Mouse (Mus musculus) hindbrain, embryonic 11.5 days (tissue): Measurements from ENCODE around the gene Arl5c. TPM values are rescaled to one million over a fixed set of nuclear protein-coding genes. Genes with fewer than 3 reads are reported as not detected.
"Not testable (repeated sequence)": the region's sequence is repeated elsewhere in the genome, so short reads cannot be mapped to it uniquely, and the experiment has no call there.

Experiments
- ATAC-seq: fragments of 200-750 bp; cut with Nextera tagmentation; 2 replicates; pipeline ENCODE4 v1.8.0; 2017; ENCODE audit warnings: mild to moderate bottlenecking, moderate TSS enrichment, moderate library complexity; ENCODE audit not compliant: low FRiP score
- DNase-seq: peaks from one replicate; pipeline ENCODE4 v3.0.0-alpha.2; 2015; ENCODE audit warnings: low spot score
- H3K27ac ChIP-seq: fragments of 300-500 bp; sonication (generic); 2 replicates; pipeline ENCODE4 v1.5.1; 2014; ENCODE audit warnings: mild to moderate bottlenecking, low read depth, low read length
- H3K27me3 ChIP-seq: fragments of 300-500 bp; sonication (generic); 2 replicates; pipeline ENCODE4 v1.6.1; 2014; ENCODE audit warnings: mild to moderate bottlenecking, low read length, moderate library complexity, mixed read lengths; ENCODE audit not compliant: control insufficient read depth, insufficient read depth
- H3K36me3 ChIP-seq: fragments of 300-500 bp; sonication (generic); 2 replicates; pipeline ENCODE4 v1.6.1; 2014; ENCODE audit warnings: mild to moderate bottlenecking, low read length, moderate library complexity, mixed read lengths; ENCODE audit not compliant: control insufficient read depth, insufficient read depth
- H3K4me1 ChIP-seq: fragments of 300-500 bp; sonication (generic); replicated peaks from 2 replicates; pipeline ENCODE4 v1.6.1; 2014; ENCODE audit warnings: low read length, mixed read lengths; ENCODE audit not compliant: control insufficient read depth, insufficient read depth
- H3K4me2 ChIP-seq: fragments of 300-500 bp; sonication (generic); replicated peaks from 2 replicates; pipeline ENCODE4 v1.6.1; 2014; ENCODE audit warnings: mild to moderate bottlenecking, low read depth, low read length
- H3K4me3 ChIP-seq: fragments of 300-500 bp; sonication (generic); 2 replicates; pipeline ENCODE4 v1.5.1; 2014; ENCODE audit warnings: low read depth, low read length
- H3K9ac ChIP-seq: fragments of 300-500 bp; sonication (generic); 2 replicates; pipeline ENCODE4 v1.6.1; 2014; ENCODE audit warnings: low read depth, low read length
- H3K9me3 ChIP-seq: fragments of 300-500 bp; sonication (generic); 2 replicates; pipeline ENCODE4 v1.6.1; 2016; ENCODE audit warnings: low read length; ENCODE audit not compliant: control insufficient read depth
- WGBS: fragments of 180-500 bp; shearing (Covaris S2); extraction: QIAGEN DNeasy Blood & Tissue Kit; methylation state at CpG from one replicate; pipeline ENCODE4 v1.1.7; 2014; 5-methylcytosine and 5-hydroxymethylcytosine counted together
- polyA plus RNA-seq: library from polyadenylated mRNA; unstranded; fragments of >200 nt; fragmentation: Nextera tagmentation; extraction: Ambion mirVana; gene quantifications from 2 replicates; pipeline ENCODE4 v1.2.1, GENCODE M21; 2014

Gene Arl5c
- polyA plus RNA-seq, 1 experiment from 2014 or later: 10.2 TPM

GRCm38 (mm10) chr11:97945738-97946289, 50.2 kb downstream of the Arl5c start:
- 94% methylated on average over 7 of the region's 7 CpGs for WGBS
- H3K36me3 ChIP-seq, H3K27me3 ChIP-seq, H3K4me2 ChIP-seq, H3K9me3 ChIP-seq, DNase-seq, ATAC-seq, H3K27ac ChIP-seq, H3K9ac ChIP-seq, H3K4me3 ChIP-seq, H3K4me1 ChIP-seq: not testable (repeated sequence)

DNA sequence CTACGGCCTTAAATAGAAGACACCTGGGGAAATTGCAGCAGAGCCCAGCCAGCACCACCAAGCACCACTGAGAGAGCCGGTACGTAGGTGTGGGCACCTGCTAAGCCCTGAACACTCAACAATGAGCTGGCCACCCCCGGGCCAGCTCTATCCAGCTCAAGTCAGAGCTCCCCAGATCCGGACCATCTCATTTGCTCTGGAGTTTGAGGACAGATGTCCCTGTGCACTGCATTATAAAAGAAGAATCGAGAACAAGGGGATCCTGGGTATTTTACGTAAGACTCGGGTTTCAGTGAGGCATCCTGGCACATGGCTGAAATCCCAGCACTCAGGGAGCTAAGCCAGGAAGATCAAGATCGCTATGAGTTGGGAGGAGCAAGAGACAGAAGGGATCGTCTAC, 51.0 kb downstream of the Arl5c start:
- no peak for ATAC-seq
- H3K4me3 ChIP-seq: no peak overlapping the region
- H3K36me3 ChIP-seq: no peaks in the 10 kb centered on the region
- WGBS: 88% methylated on average over 10 of the region's 10 CpGs
- H3K4me2 ChIP-seq: no peak overlapping the region
- no peak overlapping the region for H3K27ac ChIP-seq
- H3K9me3 ChIP-seq: no peaks in the 10 kb centered on the region
- no peak overlapping the region for H3K9ac ChIP-seq
- no peaks in the 10 kb centered on the region; the same call in 1 of the 2 replicates for H3K4me1 ChIP-seq
- H3K27me3 ChIP-seq: no peaks in the 10 kb centered on the region; the same call in 1 of the 2 replicates
- DNase-seq: no peak

DNA sequence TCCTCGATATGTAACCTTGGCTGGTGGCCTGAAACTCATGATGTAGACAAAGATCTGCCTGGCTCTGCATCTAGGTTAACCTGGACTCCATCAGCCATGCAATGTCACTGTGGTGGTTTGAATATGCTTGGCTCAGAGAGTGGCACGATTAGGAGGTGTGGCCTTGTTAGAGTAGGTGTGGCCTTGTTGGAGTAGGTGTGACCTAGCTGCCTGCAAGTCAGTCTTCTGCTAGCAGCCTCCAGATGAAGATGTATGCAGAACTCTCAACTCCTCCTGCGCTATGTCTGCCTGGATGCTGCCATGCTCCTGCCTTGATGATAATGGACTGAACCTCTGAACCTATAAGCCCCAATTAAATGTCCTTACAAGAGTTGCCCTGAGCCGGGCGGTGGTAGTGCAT, 52.7 kb downstream of the Arl5c start:
- Histone ChIP-seq H3K4me1 (no peaks in the 10 kb centered on the region), H3K9me3 (no peaks in the 10 kb centered on the region), H3K4me3 (no peak overlapping the region), H3K36me3 (no peaks in the 10 kb centered on the region), H3K4me2 (no peak overlapping the region), H3K27ac (no peak overlapping the region), H3K27me3 (no peaks in the 10 kb centered on the region), H3K9ac (no peak overlapping the region)
- ATAC-seq (no peak), DNase-seq (no peak)
- WGBS: 88% methylated on average over 5 of the region's 5 CpGs

- no peak overlapping the region for H3K9ac ChIP-seq
- H3K4me3 ChIP-seq: no peak overlapping the region
- WGBS: 81% methylated on average over 15 of the region's 15 CpGs
Observed at GRCm38 (mm10) chr11:97942420-97943111, 53.4 kb downstream of the Arl5c start.

More at GRCm38 (mm10) chr11:97942420-97943111, 53.4 kb downstream of the Arl5c start:
- Histone ChIP-seq H3K4me2 (no peak overlapping the region), H3K9me3 (no peaks in the 10 kb centered on the region), H3K36me3 (no peaks in the 10 kb centered on the region), H3K27ac (no peak overlapping the region), H3K27me3 (no peaks in the 10 kb centered on the region), H3K4me1 (no peaks in the 10 kb centered on the region)
- no peak for DNase-seq
- ATAC-seq: no peak

Other genes starting within 250 kb of the Arl5c start
- 13.1 and 17.0 TPM in 2 replicates for gene Cwc25, start 229.6 kb downstream of the Arl5c start, polyA plus RNA-seq
- gene 1700001P01Rik, start 220.3 kb downstream of the Arl5c start, polyA plus RNA-seq: 0.39 and 0.60 TPM in 2 replicates
- gene Rpl23, start 213.7 kb downstream of the Arl5c start, polyA plus RNA-seq: 437 and 458 TPM in 2 replicates
- 45.8 and 61.1 TPM in 2 replicates for gene Lasp1, start 197.2 kb downstream of the Arl5c start, polyA plus RNA-seq
- 15.1 TPM in 2 replicates for gene B230217C12Rik, start 155.4 kb downstream of the Arl5c start, polyA plus RNA-seq
- gene Fbxo47, start 112.0 kb downstream of the Arl5c start, polyA plus RNA-seq: 0.53 and 1.0 TPM in 2 replicates
- 0.18 and 0.28 TPM in 2 replicates for gene Plxdc1, start 9.7 kb downstream of the Arl5c start, polyA plus RNA-seq
- 13.1 and 18.3 TPM in 2 replicates for gene Cacnb1, start 26.9 kb upstream of the Arl5c start, polyA plus RNA-seq
- 970 and 990 TPM in 2 replicates for gene Rpl19, start 30.5 kb upstream of the Arl5c start, polyA plus RNA-seq
- gene Stac2, start 57.3 kb upstream of the Arl5c start, polyA plus RNA-seq: 1.4 and 1.8 TPM in 2 replicates
- gene Fbxl20, start 154.2 kb upstream of the Arl5c start, polyA plus RNA-seq: 22.3 and 29.6 TPM in 2 replicates
- 81.8 and 82.8 TPM in 2 replicates for gene Med1, start 197.1 kb upstream of the Arl5c start, polyA plus RNA-seq
- gene Cdk12, start 206.9 kb upstream of the Arl5c start, polyA plus RNA-seq: 12.0 and 16.5 TPM in 2 replicates